Mouse (Mus musculus): ENCODE data around the gene Aspn. TPM values are rescaled to one million over a fixed set of nuclear protein-coding genes. Genes with fewer than 3 reads are reported as not detected.
"Not testable (repeated sequence)": the region's sequence is repeated elsewhere in the genome, so short reads cannot be mapped to it uniquely, and the experiment has no call there.

Aspn gene
- total RNA-seq, 1 experiment from 2014 or later = not detected

GRCm38 (mm10) chr13:49581541-49582530 is 37.6 kb downstream of the Aspn start, which contains the start of gene Omd:
Omd (plus strand) TSS chr13:49582462.
- no peak for ATAC-seq (ENCODE audit: extremely low read depth, insufficient number of reproducible peaks, low FRiP score, poor library complexity, severe bottlenecking)

DNA sequence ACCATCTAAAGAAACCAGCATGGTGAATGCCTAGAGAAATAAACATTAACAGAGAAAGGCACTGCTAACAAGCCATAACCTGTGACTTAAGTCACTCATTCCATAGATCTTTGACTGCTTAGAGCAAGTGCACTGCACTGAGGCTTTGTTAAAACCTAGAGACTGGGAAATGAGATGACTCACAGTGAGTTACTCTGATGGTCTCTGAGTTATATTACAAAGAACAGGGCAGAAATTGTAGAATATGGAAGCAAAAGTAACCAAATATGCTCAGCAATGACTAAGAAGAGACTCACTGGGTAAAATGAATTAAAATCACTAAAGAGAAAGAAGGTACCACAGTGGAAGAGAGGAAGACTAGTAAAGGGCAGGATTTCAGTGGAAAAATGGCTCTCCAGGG is 39.6 kb downstream of the Aspn start:
- no peak for ATAC-seq (ENCODE audit: extremely low read depth, insufficient number of reproducible peaks, low FRiP score, poor library complexity, severe bottlenecking)

DNA sequence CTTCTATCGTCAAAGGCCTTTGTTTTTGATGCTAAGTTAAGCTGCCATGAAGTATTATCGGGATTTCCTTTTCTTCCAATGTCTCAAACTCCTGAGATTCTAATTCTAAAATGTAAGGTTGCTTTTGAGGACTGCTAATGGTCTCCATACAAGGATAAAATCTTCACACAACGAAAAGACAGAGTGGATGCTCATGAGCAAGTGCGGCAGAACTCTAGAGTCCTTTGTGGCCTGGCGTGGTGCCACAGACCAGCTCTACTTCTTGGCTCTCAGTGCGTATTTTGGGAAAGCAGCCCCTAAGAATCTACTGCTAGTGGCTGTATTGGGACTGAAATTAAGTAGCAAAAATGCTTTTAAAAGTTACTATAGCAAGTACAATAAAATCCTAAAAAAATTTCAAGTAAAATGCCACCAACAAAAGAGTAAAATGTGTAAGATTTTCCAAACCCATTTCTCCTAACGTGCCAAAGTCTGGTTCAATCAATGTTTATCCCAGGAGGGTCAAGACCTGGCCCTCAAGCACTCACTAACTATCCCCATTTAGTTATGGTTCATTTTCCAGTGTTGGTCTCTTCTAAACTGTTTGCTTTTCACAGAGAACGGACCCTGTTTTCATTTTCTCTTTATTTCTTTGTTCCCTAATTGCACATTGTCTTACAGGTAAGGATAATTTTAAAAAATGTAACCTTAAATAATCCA is 40.2 kb downstream of the Aspn start:
- ATAC-seq (ENCODE audit: extremely low read depth, insufficient number of reproducible peaks, low FRiP score, poor library complexity, severe bottlenecking) = no peak

DNA sequence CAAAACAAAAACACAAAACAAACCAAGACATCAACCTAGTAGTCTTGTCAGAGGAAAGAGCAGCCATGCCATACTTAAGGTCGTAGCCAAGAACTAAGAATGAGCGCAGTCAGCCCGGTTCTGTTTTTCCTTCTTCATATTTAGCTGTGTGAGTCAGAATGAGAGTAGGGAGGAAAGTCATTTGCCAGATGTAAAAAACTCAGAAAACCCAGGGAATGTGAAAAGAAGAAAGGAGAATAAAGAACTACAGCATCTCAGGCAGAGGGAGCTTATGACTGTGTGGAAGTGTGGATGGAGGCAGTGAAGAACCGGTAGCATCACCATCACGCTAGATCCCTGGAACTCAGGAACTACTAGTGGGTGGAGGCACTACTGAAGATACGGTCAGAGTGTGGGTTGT is 41.8 kb downstream of the Aspn start:
- ATAC-seq (ENCODE audit: extremely low read depth, insufficient number of reproducible peaks, low FRiP score, poor library complexity, severe bottlenecking) = no peak

GRCm38 (mm10) chr13:49602541-49602940 is 58.3 kb downstream of the Aspn start:
- ATAC-seq (ENCODE audit: extremely low read depth, insufficient number of reproducible peaks, low FRiP score, poor library complexity, severe bottlenecking) = not testable (repeated sequence)

DNA sequence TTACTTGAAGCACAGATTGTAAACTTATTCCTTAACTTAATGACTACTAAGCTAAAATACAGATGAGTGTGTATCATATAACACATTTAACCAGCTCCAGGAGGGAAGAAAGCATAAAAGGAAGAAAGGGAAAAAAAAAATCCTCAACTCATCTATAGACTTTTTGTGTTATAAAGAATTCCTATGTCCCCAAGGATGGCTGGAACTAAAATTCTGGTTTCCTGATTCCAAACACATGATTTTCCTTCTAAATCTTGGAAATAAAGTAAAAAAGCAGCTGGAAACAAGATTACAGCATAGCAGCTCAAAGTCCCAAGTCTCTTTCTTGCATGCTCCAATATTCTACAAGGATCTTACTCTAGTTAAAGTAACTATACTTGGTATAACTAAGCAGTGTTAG is 59.4 kb downstream of the Aspn start:
- no peak for ATAC-seq (ENCODE audit: extremely low read depth, insufficient number of reproducible peaks, low FRiP score, poor library complexity, severe bottlenecking)

DNA sequence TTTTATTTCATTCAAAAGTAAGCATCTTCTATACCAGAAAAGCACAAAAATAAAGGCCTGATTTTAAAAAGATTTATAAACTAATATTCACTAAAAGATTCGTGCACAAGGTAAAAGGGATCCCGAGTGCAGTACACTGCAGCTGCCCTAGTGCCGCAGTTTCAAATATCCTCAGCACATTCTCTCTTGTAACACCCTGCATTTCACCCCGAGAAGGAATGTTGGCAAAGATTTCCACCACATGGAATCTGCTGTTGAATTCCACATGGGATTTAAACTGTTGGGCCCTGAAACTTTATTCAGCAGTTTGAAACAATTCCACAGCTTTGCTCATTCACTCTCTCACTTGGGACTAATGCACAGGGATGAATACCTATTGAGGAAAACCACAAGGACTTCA is 63.5 kb downstream of the Aspn start, which contains the start of gene Ogn:
Gene Ogn (plus strand): TSS at position 333 of the 400 bp plus-strand sequence.
- ATAC-seq (ENCODE audit: extremely low read depth, insufficient number of reproducible peaks, low FRiP score, poor library complexity, severe bottlenecking) = no peak

DNA sequence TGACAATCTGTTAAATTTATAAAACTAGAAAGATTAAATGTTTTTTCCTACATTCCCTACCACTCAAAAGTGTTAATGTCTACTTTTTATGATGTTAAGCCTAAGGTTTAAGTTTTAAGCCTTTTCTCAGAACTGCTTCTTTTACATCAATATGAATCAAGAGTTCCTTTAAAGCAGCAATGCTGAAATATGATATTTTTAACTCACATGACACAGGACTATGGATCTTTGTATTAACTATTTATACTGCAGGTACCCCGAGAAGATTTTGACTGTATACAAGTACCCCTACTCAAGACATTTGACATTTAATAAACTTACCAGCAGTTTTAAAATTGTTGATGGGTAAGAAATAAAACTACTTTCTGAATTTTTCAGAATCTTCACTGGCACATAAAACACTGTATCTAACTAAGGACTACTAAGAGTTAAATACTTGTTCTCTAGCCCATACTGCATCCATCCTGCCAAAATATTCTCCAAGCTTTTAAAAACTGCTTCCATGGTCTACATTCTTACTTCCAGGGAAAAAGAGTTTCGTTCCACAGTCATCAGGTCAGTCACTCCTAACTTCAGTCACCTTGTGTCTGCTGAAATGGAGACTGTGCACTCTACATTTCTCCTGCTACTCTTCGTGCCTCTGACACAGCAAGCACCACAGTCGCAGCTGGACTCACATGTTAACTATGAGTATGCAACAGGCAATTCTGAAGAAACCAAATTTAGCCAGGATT is 64.5 kb downstream of the Aspn start:
- no peak for ATAC-seq (ENCODE audit: extremely low read depth, insufficient number of reproducible peaks, low FRiP score, poor library complexity, severe bottlenecking)

- ATAC-seq (ENCODE audit: extremely low read depth, insufficient number of reproducible peaks, low FRiP score, poor library complexity, severe bottlenecking) = no peak
These were observed 72.8 kb downstream of the Aspn start for GRCm38 (mm10) chr13:49617021-49617420.

Other genes starting within 250 kb of the Aspn start
- 95.8 and 99.2 TPM in 2 replicates for gene Fgd3, start 224.1 kb upstream of the Aspn start, total RNA-seq (2017)
- gene Bicd2, start 202.9 kb upstream of the Aspn start, total RNA-seq (2017) = 23.1 and 27.0 TPM in 2 replicates
- 8.1 TPM in 2 replicates for gene Ippk, start 123.2 kb upstream of the Aspn start, total RNA-seq (2017)
- gene Tes3-ps, start 51.1 kb upstream of the Aspn start, total RNA-seq (2017) = 0.74 and 1.4 TPM in 2 replicates
- gene Ecm2, start 39.6 kb upstream of the Aspn start, total RNA-seq (2017) = not detected in 2 replicates
- gene Omd, start 38.0 kb downstream of the Aspn start, total RNA-seq (2017) = not detected in 2 replicates
- gene Ogn, start 63.6 kb downstream of the Aspn start, total RNA-seq (2017) = not detected in 2 replicates
- 0.86 and 2.3 TPM in 2 replicates for gene Cenpp, start 108.3 kb downstream of the Aspn start, total RNA-seq (2017)
- 40.1 and 49.1 TPM in 2 replicates for gene Nol8, start 108.6 kb downstream of the Aspn start, total RNA-seq (2017)
- gene Iars, start 137.7 kb downstream of the Aspn start, total RNA-seq (2017) = 32.5 and 33.3 TPM in 2 replicates